Mouse (Mus musculus): ENCODE measurements around the gene Tsen15.
A peak's percentile ranks its signal among the peaks of the same experiment; 100 is the strongest.
"Not testable (repeated sequence)": the region's sequence is repeated elsewhere in the genome, so short reads cannot be mapped to it uniquely, and the experiment has no call there.

Tsen15 gene

DNA sequence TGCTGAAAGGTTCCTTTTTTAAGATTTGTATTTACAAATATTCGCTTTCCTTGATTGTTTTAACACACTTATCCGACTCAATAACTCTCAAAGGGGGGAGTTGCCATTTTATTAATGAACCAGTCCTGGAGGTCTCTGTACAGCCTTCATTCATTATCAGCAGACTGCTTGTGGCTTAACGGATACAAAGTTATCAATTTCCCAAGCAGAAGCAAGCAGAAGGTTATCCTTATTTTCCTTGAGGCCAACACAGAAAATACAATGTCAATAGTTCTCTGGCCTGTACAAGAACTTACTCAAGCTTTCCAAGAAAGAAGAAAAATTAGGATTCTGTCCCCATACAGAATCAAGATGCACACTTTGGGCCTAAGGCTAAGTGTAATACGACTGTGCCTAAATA is 795 bp downstream of the Tsen15 start:
- not testable (repeated sequence) for DNase-seq (ENCODE audit: low read depth, low spot score)

DNA sequence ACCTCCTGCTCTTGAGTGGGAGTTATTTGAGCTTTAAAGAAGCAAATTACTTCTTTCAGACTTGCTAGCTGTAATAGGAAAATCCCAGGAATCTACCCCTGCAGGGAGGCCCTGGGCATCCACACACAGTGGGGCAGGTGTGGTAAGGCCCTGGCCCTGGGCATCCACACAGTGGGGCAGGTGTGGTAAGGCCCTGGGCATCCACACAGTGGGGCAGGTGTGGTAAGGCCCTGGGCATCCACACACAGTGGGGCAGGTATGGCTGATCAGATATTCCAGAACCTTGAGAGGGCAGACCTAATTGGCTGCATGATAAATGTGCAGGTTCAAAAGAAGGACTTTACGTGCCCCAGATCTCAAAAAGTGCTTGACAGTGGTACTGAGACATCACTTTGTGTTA is 1.9 kb downstream of the Tsen15 start:
- DNase-seq (ENCODE audit: low read depth, low spot score), result no peak

DNA sequence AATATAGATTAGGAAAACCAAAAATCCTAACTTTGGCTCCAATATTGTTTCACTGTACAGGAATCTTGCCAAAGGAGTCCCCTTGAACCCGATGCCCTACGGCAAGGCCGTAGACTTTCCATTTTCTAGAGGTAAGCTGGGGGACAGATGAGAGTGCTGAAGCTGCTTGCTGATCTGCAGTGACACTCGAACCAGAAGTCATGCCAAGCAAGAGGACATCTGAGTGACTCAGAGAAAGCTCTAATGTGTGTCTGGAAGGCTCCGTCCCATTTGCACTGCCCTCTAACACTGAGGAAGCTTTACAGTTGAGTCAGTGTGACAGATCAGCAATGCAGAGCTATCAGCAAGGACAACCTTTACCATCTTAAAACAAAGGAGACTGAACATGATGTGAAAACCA is 8.2 kb downstream of the Tsen15 start:
- DNase-seq (ENCODE audit: low read depth, low spot score), result no peak

DNA sequence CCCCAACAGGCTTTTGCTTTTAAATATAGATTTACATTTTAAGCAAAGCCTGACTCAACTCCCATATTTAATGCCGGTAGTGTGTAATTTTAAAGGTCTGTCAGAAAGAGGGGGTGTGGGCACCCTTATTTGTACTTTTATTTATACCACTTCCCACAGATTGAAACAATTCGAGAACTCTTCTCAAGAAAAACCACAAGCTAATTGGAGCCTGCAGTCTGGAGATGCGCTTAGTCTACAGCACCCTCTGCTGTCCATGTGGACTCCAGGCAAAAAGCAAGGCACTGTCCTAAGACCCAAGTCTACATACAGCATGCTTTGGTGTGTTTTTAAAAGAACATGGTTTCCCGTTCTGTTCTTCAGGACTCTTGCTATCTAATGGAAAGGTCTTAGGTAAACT is 17.3 kb downstream of the Tsen15 start:
- DNase-seq (ENCODE audit: low read depth, low spot score), result peak; percentile 66

DNA sequence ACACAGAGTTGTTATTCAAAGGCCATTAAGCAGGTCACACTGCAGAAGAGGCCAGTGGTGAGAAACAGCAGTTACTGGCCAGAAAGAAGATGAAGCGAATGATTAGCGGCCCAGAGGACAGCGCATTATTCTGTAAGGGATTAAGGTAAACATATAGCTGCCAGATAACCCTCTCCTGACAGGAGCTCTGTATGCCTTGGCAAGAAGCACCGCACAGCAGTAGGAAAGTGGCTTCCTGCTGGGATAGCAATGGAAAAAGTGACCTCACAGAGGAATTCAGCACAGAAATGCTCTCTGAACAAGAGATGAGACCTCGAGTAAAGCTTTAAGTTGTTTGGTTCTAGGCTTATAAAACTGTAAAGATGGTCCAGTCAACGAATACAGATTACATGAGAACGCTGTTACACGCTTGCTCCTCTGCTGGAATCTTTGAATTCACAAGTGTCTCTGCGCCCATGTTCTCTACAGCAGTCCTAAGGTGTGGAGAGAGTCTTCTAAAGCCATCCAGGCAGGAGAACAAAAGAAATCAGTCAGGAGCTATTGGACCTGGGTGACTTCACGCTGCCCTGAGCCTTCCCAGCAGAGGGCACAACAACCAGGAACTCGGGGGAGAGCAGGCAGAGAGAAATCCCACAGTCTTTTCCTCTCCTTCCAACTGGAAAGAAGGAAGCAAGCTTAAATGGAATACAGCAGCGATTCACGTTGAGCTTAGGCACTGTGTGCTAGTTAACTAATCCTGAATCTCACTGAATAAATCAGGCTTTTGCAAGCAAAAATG is 18.0 kb downstream of the Tsen15 start:
- no peak for DNase-seq (ENCODE audit: low read depth, low spot score)

DNA sequence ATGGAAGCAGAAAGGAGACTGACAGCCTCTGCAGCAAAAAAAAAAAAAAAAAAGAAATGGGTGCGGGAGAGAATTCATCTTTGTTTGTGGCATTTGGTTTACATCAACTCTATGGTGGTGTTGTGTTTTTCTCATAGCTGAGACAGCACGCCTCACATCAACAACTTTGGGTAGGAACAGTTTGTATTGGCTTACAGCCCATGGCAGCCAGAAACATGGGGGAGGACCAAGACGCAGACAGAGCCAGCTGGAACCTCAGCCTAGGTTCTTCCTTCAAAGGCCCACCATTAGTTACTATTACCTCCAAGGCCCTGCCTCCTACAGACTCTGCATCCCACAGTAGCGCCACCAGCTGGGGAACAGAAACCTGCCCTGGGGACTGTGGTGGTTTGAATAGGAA is 29.8 kb downstream of the Tsen15 start:
- DNase-seq (ENCODE audit: low read depth, low spot score), result no peak

DNA sequence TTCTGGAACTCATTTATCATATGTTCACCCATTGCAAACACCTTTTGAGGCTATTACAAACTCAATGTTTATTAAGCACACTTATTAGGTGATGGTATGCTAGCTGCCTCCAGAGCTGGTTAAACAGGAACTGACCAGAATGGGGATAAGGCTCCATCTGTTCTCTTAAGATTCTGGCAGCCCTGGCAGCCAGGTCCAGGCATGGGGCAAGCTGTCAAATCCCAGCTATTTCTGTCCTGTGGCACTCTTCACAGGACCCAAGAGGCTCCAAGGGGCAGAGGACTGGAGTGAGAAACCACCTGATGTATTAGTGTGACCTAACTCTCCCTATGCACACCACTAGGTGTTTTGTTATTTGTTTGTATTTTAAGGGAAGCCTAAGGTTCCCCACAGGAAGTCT is 38.5 kb downstream of the Tsen15 start:
- DNase-seq (ENCODE audit: low read depth, low spot score), result no peak

DNA sequence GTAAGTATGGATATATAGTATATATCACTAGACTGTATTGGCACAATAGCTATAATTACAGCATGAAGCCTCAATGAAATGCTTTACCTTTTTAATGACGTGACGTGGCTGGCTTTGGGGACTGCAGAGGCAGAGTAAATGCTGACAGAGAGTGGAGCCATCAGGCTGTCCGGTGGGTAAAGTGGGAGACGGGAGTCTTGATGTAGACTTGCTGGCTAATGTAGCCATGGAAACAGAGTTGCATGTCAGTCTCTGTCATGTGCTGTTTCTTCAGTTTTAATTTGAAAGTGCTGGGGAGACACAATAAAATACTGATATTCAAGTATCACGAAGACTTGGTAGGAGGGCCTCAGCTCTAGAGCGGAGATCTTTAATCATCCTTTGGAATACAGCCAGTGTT is 62.5 kb downstream of the Tsen15 start:
- no peak for DNase-seq (ENCODE audit: low read depth, low spot score)

Data from CD4-positive helper T cell, adult 2 months (primary cell).